ENCODE assay signal across 21 mouse cellular contexts in the genomic region with DNA sequence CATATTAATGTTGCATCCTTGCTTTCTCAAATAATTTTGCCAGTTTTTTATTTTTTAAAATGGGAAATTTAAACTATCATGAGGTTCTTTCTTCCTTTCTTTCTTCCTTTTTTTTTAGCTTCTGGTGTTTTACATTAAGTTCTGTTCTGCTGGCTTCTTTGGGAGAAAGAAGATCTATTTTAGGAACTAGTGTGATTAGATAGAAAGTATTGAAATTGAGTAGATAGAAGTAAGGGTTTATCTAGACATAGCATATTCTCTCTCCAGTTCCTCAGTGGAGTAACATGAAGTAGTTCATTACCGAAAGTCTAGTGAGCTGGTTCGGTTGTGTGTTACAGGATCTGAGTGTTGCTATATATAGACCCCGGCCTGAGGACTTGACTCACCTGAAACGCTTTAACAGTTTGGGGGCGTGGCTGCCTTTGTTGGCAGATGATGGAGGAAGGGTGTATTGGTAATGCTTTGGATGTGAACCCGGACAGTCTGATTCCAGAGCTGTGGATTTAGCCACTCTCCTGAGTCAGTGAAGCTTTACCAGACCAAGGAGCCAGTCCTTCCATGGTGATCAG. TPM values are rescaled to one million over a fixed set of nuclear protein-coding genes. Genes with fewer than 3 reads are reported as not detected.
A peak's percentile ranks its signal among the peaks of the same experiment; 100 is the strongest.
DNase-seq lines count a peak whose midpoint lies in the region; ATAC-seq lines count a peak whose summit lies in the region.
"Had no signal": no experiment of that assay in that cellular context is flagged by ENCODE, and none has a peak within 500 bp of the region (broad histone marks: within the 10 kb centered on the region; RNA-seq: fewer than 3 reads in every experiment).

No protein-coding gene starts in this region.

- no peaks in the 10 kb centered on the region for H3K27me3 ChIP-seq in heart, embryonic 11.5 days (ENCODE audit: control insufficient read depth, insufficient read depth, low read length)
- no peaks in the 10 kb centered on the region for H3K27me3 ChIP-seq in midbrain, embryonic 11.5 days (ENCODE audit: control insufficient read depth, insufficient read depth, low read length)
- H3K27me3 ChIP-seq in midbrain, embryonic 15.5 days (replicated peaks): no peaks in the 10 kb centered on the region
- H3K27me3 ChIP-seq in hindbrain, embryonic 13.5 days: no peaks in the 10 kb centered on the region
- H3K27me3 ChIP-seq: embryonic facial prominence, embryonic 13.5 days; midbrain, embryonic 12.5 days; neural tube, embryonic 12.5 days had no signal

- H3K4me3 ChIP-seq in heart, embryonic 11.5 days (ENCODE audit: low read depth, low read length): no peak overlapping the region
- H3K4me3 ChIP-seq in midbrain, embryonic 11.5 days (ENCODE audit: low read depth, low read length): no peak overlapping the region
- no peak overlapping the region for H3K4me3 ChIP-seq in midbrain, embryonic 15.5 days
- H3K4me3 ChIP-seq in hindbrain, embryonic 13.5 days: no peak overlapping the region
- H3K4me3 ChIP-seq: embryonic facial prominence, embryonic 13.5 days; midbrain, embryonic 12.5 days; neural tube, embryonic 12.5 days had no signal

- H3K27ac ChIP-seq in heart, embryonic 11.5 days (ENCODE audit: low read depth, low read length): no peak overlapping the region
- no peak overlapping the region for H3K27ac ChIP-seq in midbrain, embryonic 11.5 days (ENCODE audit: low read depth, low read length)
- H3K27ac ChIP-seq in midbrain, embryonic 15.5 days: no peak overlapping the region
- H3K27ac ChIP-seq in hindbrain, embryonic 13.5 days: no peak overlapping the region
- H3K27ac ChIP-seq: embryonic facial prominence, embryonic 13.5 days; kidney, postnatal 0 days; liver, embryonic 14.5 days; macrophage; midbrain, embryonic 12.5 days; neural tube, embryonic 12.5 days had no signal

- no peak; the same call in 1 of the 2 replicates for ATAC-seq in heart, embryonic 11.5 days (replicated peaks; ENCODE audit: insufficient number of reproducible peaks, low FRiP score, low TSS enrichment)
- no peak for ATAC-seq in midbrain, embryonic 11.5 days (ENCODE audit: low FRiP score)
- no peak for ATAC-seq in midbrain, embryonic 15.5 days (replicated peaks)
- no peak for ATAC-seq in hindbrain, embryonic 13.5 days (ENCODE audit: low FRiP score)
- ATAC-seq: activated CD4-positive, CD25-positive, alpha-beta regulatory T cell, adult 4 months; forebrain, embryonic 14.5 days had no signal

- no peak overlapping the region for H3K9ac ChIP-seq in heart, embryonic 11.5 days (ENCODE audit: low read depth, low read length)
- no peak overlapping the region for H3K9ac ChIP-seq in midbrain, embryonic 11.5 days (ENCODE audit: low read length)
- no peak overlapping the region for H3K9ac ChIP-seq in midbrain, embryonic 15.5 days
- no peak overlapping the region for H3K9ac ChIP-seq in hindbrain, embryonic 13.5 days
- H3K9ac ChIP-seq: embryonic facial prominence, embryonic 13.5 days; liver, embryonic 14.5 days; midbrain, embryonic 12.5 days; neural tube, embryonic 12.5 days had no signal

- DNase-seq in heart, postnatal 25 days (ENCODE audit: low spot score): no peak
- peak; percentile 41 for DNase-seq in midbrain, embryonic 11.5 days (ENCODE audit: low spot score, missing footprints)
- peak; percentile 47 for DNase-seq in lung, postnatal 10 days
- no peak for DNase-seq in spleen, postnatal 10 days (ENCODE audit: low spot score in 2 of 2)
- DNase-seq: adrenal gland, postnatal 14 days; cerebellum, adult 11 months; cerebellum, postnatal 10 days; kidney, adult 11 months; right cerebral cortex, postnatal 4 days; thymus, postnatal 25 days had no signal

- intact Hi-C loops in heart, postnatal 25 days (cut with DNase I): no loop called here

- no peaks in the 10 kb centered on the region for H3K9me3 ChIP-seq in heart, embryonic 11.5 days (replicated peaks; ENCODE audit: control insufficient read depth, low read length)
- no peaks in the 10 kb centered on the region for H3K9me3 ChIP-seq in midbrain, embryonic 11.5 days (ENCODE audit: control insufficient read depth, low read length)
- H3K9me3 ChIP-seq in midbrain, embryonic 15.5 days: no peaks in the 10 kb centered on the region
- H3K9me3 ChIP-seq in hindbrain, embryonic 13.5 days: no peaks in the 10 kb centered on the region
- H3K9me3 ChIP-seq: embryonic facial prominence, embryonic 13.5 days; midbrain, embryonic 12.5 days; neural tube, embryonic 12.5 days had no signal

- WGBS in heart, embryonic 11.5 days (ENCODE audit: insufficient replicate concordance): 50% methylated on average over 6 of the region's 6 CpGs
- 93% methylated on average over 6 of the region's 6 CpGs for WGBS in midbrain, embryonic 11.5 days
- WGBS in midbrain, embryonic 15.5 days: 87% methylated on average over 6 of the region's 6 CpGs
- 91% methylated on average over 6 of the region's 6 CpGs for WGBS in hindbrain, embryonic 13.5 days

- H3K4me2 ChIP-seq in heart, embryonic 11.5 days: 0 out of 2 replicates have a peak overlapping the region, but pooled peaks have one; percentile 3
- no peak overlapping the region for H3K4me2 ChIP-seq in midbrain, embryonic 11.5 days
- H3K4me2 ChIP-seq in midbrain, embryonic 15.5 days: no peak overlapping the region
- no peak overlapping the region for H3K4me2 ChIP-seq in hindbrain, embryonic 13.5 days
- H3K4me2 ChIP-seq: embryonic facial prominence, embryonic 13.5 days; midbrain, embryonic 12.5 days; neural tube, embryonic 12.5 days had no signal

- peaks cover 3% of the 10 kb centered on the region; the same call in 1 of the 2 replicates for H3K36me3 ChIP-seq in heart, embryonic 11.5 days (ENCODE audit: control insufficient read depth, insufficient read depth, low read length)
- H3K36me3 ChIP-seq in midbrain, embryonic 11.5 days (ENCODE audit: control insufficient read depth, insufficient read depth, low read length): peaks cover 2% of the 10 kb centered on the region; the same call in 1 of the 2 replicates
- no peaks in the 10 kb centered on the region; the same call in 1 of the 2 replicates for H3K36me3 ChIP-seq in midbrain, embryonic 15.5 days (replicated peaks)
- peaks cover 18% of the 10 kb centered on the region; the same call in 1 of the 2 replicates for H3K36me3 ChIP-seq in hindbrain, embryonic 13.5 days

- H3K4me1 ChIP-seq in heart, embryonic 11.5 days (ENCODE audit: control insufficient read depth, insufficient read depth, low read length): peaks cover 16% of the 10 kb centered on the region
- H3K4me1 ChIP-seq in midbrain, embryonic 11.5 days (ENCODE audit: control insufficient read depth, insufficient read depth, low read length): no peaks in the 10 kb centered on the region
- no peaks in the 10 kb centered on the region for H3K4me1 ChIP-seq in midbrain, embryonic 15.5 days
- H3K4me1 ChIP-seq in hindbrain, embryonic 13.5 days (replicated peaks): peaks cover 26% of the 10 kb centered on the region
- H3K4me1 ChIP-seq: midbrain, embryonic 12.5 days; neural tube, embryonic 12.5 days had no signal

RNA-seq across cellular contexts. Expression of a gene that starts 10.8 kb away (rescaled TPM):
- 87.6 and 88.4 TPM in 2 replicates for polyA plus RNA-seq in heart, embryonic 11.5 days (2014; fragmentation: Nextera tagmentation; extraction: Ambion mirVana)
- 10 to 100 TPM; 18.4 to 22.8 TPM for total RNA-seq in heart, postnatal 25 days (2021)
- 100 and 102 TPM in 2 replicates for polyA plus RNA-seq in midbrain, embryonic 11.5 days (2014; fragmentation: Nextera tagmentation; extraction: Ambion mirVana)
- 42.2 and 43.0 TPM in 2 replicates for polyA plus RNA-seq in midbrain, embryonic 15.5 days (2015; fragmentation: Nextera tagmentation; extraction: Ambion mirVana)
- polyA plus RNA-seq in hindbrain, embryonic 13.5 days (2015; fragmentation: Nextera tagmentation; extraction: Ambion mirVana): 52.3 and 56.3 TPM in 2 replicates

RNA-seq across cellular contexts. Expression of a gene that starts 54.4 kb away (rescaled TPM):
- polyA plus RNA-seq in heart, embryonic 11.5 days (2014; fragmentation: Nextera tagmentation; extraction: Ambion mirVana): 21.2 and 28.5 TPM in 2 replicates
- 10 to 100 TPM in 1 of 2 experiments, 1 to 10 TPM in 1; 7.9 to 10.4 TPM for total RNA-seq in heart, postnatal 25 days (2021)
- 14.2 and 14.7 TPM in 2 replicates for polyA plus RNA-seq in midbrain, embryonic 11.5 days (2014; fragmentation: Nextera tagmentation; extraction: Ambion mirVana)
- polyA plus RNA-seq in midbrain, embryonic 15.5 days (2015; fragmentation: Nextera tagmentation; extraction: Ambion mirVana): 15.5 and 17.8 TPM in 2 replicates
- 17.1 and 18.1 TPM in 2 replicates for polyA plus RNA-seq in hindbrain, embryonic 13.5 days (2015; fragmentation: Nextera tagmentation; extraction: Ambion mirVana)

Comparison
In these comparisons a context has a peak if more than half of its experiments do, and no peak if none do; other contexts are left out.
1. DNase-seq: peak in midbrain, embryonic 11.5 days (single experiment) and lung, postnatal 10 days (single experiment); none in heart, postnatal 25 days (single experiment) and spleen, postnatal 10 days (0 of 2).